Mouse (Mus musculus) cerebellum, adult 9-11 months (tissue): ENCODE measurements around the gene Gm6509.
"Not testable (repeated sequence)": the region's sequence is repeated elsewhere in the genome, so short reads cannot be mapped to it uniquely, and the experiment has no call there.

Source experiments
- DNase-seq: peaks from one replicate; pipeline ENCODE4 v3.0.0; 2022

Gm6509 gene

DNA sequence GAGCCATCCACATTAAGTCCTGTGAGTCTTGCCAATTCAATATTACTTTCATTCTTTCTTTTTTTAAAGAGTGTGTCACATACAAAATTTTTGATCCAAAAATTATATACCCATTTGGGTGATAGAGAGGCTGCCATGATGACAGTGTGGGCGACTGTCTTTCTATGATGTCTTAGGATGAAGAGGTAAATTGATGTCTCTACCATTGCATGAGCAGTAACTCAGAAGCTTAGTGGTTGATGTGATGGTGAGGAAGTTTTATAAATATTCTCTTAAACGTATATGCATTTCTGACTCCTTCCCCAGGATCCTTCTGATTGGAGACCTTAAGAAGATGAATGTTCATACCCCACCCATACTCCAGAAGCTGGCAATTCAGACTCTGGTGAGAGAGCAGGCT, at the start of gene Gm6509:
Gm6509 (plus strand) TSS at position 301 of the 400 bp plus-strand sequence.
- DNase-seq = not testable (repeated sequence)

DNA sequence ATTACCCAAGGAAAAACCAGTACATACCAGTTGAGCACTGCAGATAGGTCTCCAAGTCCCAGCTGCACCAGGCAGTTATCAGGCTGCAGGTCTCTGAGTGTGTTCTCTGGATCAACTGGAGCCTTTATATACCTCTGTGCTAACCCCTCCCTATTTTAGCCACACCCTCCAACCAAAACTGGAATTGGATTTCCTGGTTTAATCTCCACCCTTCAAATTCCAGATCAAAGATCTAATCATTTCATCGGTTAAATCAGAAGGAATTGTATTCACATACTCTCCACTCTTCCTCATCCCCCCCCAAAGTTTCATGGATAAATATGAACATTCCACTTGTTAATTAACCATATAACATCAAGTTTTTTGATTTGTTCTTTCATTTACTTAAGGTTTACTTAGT, 7.5 kb upstream of the Gm6509 start, which contains the start of gene Gm3147:
Gm3147 (minus strand) TSS at position 101 of the 400 bp plus-strand sequence.
- not testable (repeated sequence) for DNase-seq

DNA sequence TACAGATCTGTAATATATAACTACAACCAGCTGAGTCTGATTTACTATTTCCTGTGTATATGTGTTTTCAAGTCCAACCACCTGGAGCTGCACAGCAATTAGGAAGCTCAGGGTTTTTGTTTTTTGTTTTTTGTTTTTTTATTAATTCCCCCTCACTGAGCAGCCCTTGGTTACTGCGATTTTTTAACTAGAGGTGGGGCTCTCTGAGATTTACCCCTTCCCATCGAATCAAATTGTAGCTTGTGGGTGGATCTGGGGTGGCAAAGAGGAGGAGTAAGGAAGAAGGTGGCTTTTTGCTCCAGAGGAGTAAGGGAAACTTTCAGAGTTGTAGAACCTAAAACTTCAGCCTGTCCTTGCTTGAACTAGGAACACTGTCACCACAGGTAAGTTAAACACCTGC, 24.3 kb downstream of the Gm6509 start, which contains the start of gene Gm6205:
Gm6205 (plus strand) TSS at position 301 of the 400 bp plus-strand sequence.
- DNase-seq = not testable (repeated sequence)
